Mouse (Mus musculus): ENCODE measurements around the gene Chtf18.

GRCm38 (mm10) chr17:25716711-25717637, 10.2 kb downstream of the Chtf18 start, which contains the start of gene Gng13:
- no peak for TF ChIP-seq CTCF (IDR thresholded peaks at IDR 0.05; ENCODE audit: control insufficient read depth, insufficient read depth, insufficient read length)
- no peak for TF ChIP-seq MYOD1 (IDR thresholded peaks at IDR 0.05; ENCODE audit: control insufficient read depth, insufficient read length, low read depth)
- TF ChIP-seq MYOG (IDR thresholded peaks at IDR 0.05; ENCODE audit: control insufficient read depth, extremely low read depth, insufficient read length): no peak
- TF ChIP-seq MAX (IDR thresholded peaks at IDR 0.05): no peak
- no peak for TF ChIP-seq FOSL1 (IDR thresholded peaks at IDR 0.05; ENCODE audit: insufficient read depth, low read length, poor library complexity, severe bottlenecking)
- TF ChIP-seq USF1 (IDR thresholded peaks at IDR 0.05; ENCODE audit: low read depth): no peak
- TF ChIP-seq CEBPB (IDR thresholded peaks at IDR 0.05; ENCODE audit: low read depth): no peak

Measured in C2C12 (cell line).